Mouse (Mus musculus): ENCODE results near the gene Kncn. TPM values are rescaled to one million over a fixed set of nuclear protein-coding genes. Genes with fewer than 3 reads are reported as not detected.

The Kncn gene
- polyA plus RNA-seq, 1 experiment from 2014 or later, result not detected

DNA sequence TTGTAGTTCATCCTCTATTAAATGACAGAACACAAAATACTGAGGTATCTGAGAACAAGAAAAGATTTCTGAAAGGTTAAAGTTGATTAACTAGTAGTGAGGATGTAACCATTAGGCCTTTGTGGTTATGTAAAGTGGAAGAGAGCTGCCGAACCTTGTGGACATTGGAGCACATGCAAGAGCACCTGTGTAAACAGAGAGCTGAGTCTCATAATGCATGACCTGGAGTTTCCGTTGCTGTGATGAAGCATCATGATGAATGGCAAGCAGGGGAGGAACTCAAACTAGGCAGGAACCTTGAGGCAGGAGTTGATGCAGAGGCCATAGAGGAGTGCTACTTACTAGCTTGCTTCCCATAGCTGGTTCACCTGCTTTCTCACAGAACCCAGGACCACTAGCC, 33.6 kb upstream of the Kncn start:
- Histone ChIP-seq H3K9ac (no peak overlapping the region), H3K9me3 (no peaks in the 10 kb centered on the region), H3K4me1 (peaks cover 18% of the 10 kb centered on the region), H3K4me2 (no peak overlapping the region), H3K36me3 (peaks cover 44% of the 10 kb centered on the region), H3K27me3 (no peaks in the 10 kb centered on the region), H3K27ac (no peak overlapping the region), H3K4me3 (no peak overlapping the region)
- ATAC-seq (ENCODE audit: insufficient number of reproducible peaks, insufficient read depth, low FRiP score, low TSS enrichment, low read depth), result no peak
- 68% methylated on average over 2 of the region's 2 CpGs for WGBS

DNA sequence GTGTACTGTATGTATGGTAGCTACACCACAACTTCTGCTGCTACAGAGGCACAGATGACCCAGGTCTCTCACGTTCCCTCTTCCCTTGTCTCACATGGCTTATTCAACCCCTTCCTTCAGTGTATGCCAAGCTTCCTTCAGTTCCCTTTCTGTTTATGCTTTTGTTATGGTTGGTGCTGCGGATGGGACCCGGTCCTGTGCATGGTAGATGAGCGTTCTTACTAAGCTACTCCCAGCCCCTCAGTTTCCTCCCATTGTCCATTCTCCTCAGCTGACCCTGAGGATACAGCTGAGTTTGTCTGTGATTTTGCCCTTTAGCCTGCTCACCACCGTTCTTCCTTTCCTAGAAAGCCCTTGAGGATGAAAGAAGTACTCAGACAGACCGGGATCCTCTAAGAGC, 32.6 kb upstream of the Kncn start:
- no peaks in the 10 kb centered on the region for H3K27me3 ChIP-seq
- peaks cover 44% of the 10 kb centered on the region for H3K36me3 ChIP-seq
- no peak for ATAC-seq (ENCODE audit: insufficient number of reproducible peaks, insufficient read depth, low FRiP score, low TSS enrichment, low read depth)
- 79% methylated on average over 6 of the region's 6 CpGs for WGBS
- no peak overlapping the region for H3K4me2 ChIP-seq
- H3K4me1 ChIP-seq, result peaks cover 26% of the 10 kb centered on the region
- H3K9me3 ChIP-seq, result no peaks in the 10 kb centered on the region
- H3K4me3 ChIP-seq, result no peak overlapping the region
- H3K27ac ChIP-seq, result no peak overlapping the region
- H3K9ac ChIP-seq, result no peak overlapping the region

DNA sequence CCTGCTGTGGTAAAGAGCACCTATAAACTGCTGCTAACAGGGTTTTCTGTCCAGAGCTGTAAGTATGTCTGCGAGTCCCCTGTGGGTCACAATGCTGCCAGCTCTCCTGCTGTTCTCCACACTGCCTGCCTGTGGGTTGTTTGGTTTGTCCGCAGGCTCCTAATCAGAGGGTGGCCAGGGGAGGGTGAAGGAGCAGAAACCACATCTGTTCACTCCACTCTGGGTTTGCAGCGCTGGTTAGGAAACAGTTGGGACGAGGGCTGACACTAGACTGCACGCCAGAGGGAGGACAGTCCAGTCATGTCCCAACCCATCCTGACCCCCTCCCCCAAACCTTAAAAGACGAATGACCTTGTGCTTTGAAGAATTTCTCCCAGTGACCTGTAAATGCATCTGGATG, 29.1 kb upstream of the Kncn start:
- H3K4me1 ChIP-seq, result peaks cover 26% of the 10 kb centered on the region
- peak; percentile 30; the same call in 1 of the 2 replicates for ATAC-seq (ENCODE audit: insufficient number of reproducible peaks, insufficient read depth, low FRiP score, low TSS enrichment, low read depth)
- peaks cover 56% of the 10 kb centered on the region for H3K36me3 ChIP-seq
- no peaks in the 10 kb centered on the region for H3K9me3 ChIP-seq
- H3K9ac ChIP-seq, result peak overlapping the region; percentile 33; the same call in 1 of the 2 replicates
- H3K27ac ChIP-seq, result no peak overlapping the region; the same call in 1 of the 2 replicates
- H3K4me2 ChIP-seq, result no peak overlapping the region
- 43% methylated on average over 6 of the region's 6 CpGs for WGBS
- H3K27me3 ChIP-seq, result no peaks in the 10 kb centered on the region
- no peak overlapping the region for H3K4me3 ChIP-seq

DNA sequence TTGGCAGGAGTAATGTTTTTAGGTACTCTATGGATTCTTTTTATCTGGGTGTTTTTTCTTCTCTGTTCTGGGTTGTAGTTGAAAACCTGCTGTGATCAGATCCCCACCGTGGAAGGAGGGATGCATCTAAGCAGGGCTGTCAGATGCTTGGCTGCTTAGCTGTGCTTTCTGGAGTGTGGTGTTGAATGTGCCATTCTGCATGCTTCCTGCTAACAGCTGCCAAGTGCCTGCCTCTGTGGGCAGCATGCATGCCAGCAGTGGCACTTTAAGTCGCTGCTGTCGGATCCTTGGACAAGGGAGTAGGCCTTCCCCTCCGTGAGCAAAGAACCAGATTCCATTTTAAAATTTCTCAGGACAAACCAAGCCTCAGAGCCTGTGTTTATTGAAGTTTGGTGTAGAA, 28.6 kb upstream of the Kncn start:
- H3K36me3 ChIP-seq, result peaks cover 56% of the 10 kb centered on the region
- H3K9ac ChIP-seq, result no peak overlapping the region
- H3K27ac ChIP-seq, result no peak overlapping the region
- no peak overlapping the region for H3K4me3 ChIP-seq
- peaks cover 26% of the 10 kb centered on the region for H3K4me1 ChIP-seq
- no peak overlapping the region for H3K4me2 ChIP-seq
- 61% methylated on average over 4 of the region's 4 CpGs for WGBS
- H3K27me3 ChIP-seq, result no peaks in the 10 kb centered on the region
- no peaks in the 10 kb centered on the region for H3K9me3 ChIP-seq
- ATAC-seq (ENCODE audit: insufficient number of reproducible peaks, insufficient read depth, low FRiP score, low TSS enrichment, low read depth), result no peak

DNA sequence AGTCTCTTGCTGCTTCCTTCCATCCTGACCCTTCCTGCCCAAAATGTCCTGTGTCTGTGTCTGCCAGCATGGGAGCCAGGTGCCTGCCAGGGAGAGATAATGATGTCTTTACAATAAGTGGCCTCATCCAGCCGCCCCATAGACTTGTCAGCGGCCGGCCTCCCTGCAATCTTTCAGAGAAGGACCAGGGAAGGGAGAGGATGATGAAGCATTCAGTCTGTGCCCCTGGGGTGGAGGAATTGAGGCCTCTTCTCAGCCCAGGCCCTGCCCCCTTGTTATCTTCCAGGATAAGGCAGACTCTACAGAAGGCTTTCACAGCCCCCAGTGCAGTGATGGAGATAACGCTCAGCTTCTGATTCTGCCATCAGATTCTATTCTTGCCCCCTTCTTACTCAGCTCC, 27.9 kb upstream of the Kncn start:
- peaks cover 55% of the 10 kb centered on the region for H3K36me3 ChIP-seq
- H3K9ac ChIP-seq, result 0 out of 2 replicates have a peak overlapping the region, but pooled peaks have one; percentile 16
- H3K9me3 ChIP-seq, result no peaks in the 10 kb centered on the region
- peaks cover 26% of the 10 kb centered on the region for H3K4me1 ChIP-seq
- WGBS, result 65% methylated on average over 4 of the region's 4 CpGs
- no peaks in the 10 kb centered on the region for H3K27me3 ChIP-seq
- H3K4me3 ChIP-seq, result no peak overlapping the region
- H3K27ac ChIP-seq, result no peak overlapping the region
- ATAC-seq (ENCODE audit: insufficient number of reproducible peaks, insufficient read depth, low FRiP score, low TSS enrichment, low read depth), result no peak
- H3K4me2 ChIP-seq, result no peak overlapping the region

DNA sequence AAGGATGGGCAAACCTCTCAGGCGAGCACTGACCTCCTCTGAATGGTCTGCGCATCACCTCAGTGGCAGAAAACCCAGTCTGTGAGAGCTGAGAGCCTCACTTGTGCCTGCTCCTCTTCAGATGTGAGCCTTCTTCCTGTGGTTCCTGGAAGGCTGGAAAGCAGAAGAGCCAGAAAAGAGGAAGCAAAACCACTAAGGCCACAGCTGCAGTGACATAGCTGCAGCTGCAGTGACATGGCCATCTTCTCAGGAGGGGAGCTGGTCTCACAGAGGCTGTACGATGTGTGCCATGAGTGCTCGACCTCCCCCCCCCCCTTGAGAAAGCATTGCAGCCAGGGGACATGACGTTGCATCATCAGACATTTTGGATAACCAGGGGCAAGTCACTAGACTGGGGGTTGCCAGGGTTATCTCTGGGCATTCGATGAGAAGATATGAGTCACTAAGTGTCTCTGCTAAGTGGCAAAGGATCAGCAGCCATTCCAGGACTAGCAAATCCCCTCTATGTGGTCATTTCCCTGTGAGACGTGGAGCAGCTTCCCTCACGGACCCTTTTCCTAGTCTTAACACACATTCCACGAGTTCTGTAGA, 26.8 kb upstream of the Kncn start:
- Histone ChIP-seq H3K9me3 (no peaks in the 10 kb centered on the region), H3K36me3 (peaks cover 49% of the 10 kb centered on the region), H3K27ac (no peak overlapping the region), H3K4me2 (no peak overlapping the region), H3K9ac (no peak overlapping the region), H3K4me3 (no peak overlapping the region), H3K4me1 (peaks cover 26% of the 10 kb centered on the region), H3K27me3 (no peaks in the 10 kb centered on the region)
- 87% methylated on average over 9 of the region's 9 CpGs for WGBS
- ATAC-seq (ENCODE audit: insufficient number of reproducible peaks, insufficient read depth, low FRiP score, low TSS enrichment, low read depth), result no peak

DNA sequence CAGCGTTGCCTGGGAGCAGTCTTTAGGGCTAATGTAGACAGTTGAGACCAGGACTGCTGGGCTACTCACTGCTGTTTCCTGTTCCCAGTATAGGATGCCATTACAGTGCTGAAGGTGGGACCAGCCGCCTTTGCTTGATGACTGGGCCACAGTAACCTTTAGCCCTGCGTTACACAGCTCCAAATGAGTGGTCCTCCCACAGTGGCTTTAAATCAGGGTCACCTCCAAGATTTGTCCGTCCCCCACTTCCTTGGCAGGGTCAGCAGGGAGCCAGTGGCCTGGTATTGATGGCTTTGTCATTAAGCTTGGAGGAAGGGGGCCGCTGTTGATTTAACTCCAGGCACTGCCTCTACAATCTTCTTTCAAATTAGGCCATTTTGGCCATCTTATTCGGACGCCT, 20.8 kb upstream of the Kncn start:
- ATAC-seq (ENCODE audit: insufficient number of reproducible peaks, insufficient read depth, low FRiP score, low TSS enrichment, low read depth), result no peak
- H3K4me2 ChIP-seq, result no peak overlapping the region

DNA sequence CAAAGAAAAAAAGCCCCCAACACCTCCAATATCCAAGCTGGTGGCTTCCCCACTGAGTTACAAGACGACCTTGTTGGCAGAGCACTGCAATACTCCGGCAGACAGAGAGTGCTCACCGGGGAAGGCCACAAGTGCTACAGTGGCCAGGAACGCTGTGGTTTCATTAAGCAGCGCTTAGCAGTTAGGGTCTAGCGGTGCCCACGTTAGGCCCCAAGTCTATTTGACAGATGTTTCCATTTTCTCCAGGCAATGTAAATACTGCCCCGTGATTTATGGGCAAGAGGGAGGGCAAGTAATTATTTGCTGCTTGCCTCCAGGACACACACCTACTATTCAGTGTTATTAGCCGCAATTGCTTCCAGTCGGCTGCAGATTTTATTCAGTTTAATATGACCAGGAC, 20.3 kb upstream of the Kncn start:
- H3K9ac ChIP-seq, result no peak overlapping the region
- no peaks in the 10 kb centered on the region for H3K9me3 ChIP-seq
- peaks cover 4% of the 10 kb centered on the region; the same call in 1 of the 2 replicates for H3K27me3 ChIP-seq
- no peak overlapping the region for H3K4me2 ChIP-seq
- H3K27ac ChIP-seq, result no peak overlapping the region
- H3K4me3 ChIP-seq, result no peak overlapping the region
- ATAC-seq (ENCODE audit: insufficient number of reproducible peaks, insufficient read depth, low FRiP score, low TSS enrichment, low read depth), result no peak
- WGBS, result 42% methylated on average over 10 of the region's 10 CpGs
- H3K4me1 ChIP-seq, result no peaks in the 10 kb centered on the region
- peaks cover 52% of the 10 kb centered on the region for H3K36me3 ChIP-seq

More for the DNA sequence above, 20.8 kb upstream of the Kncn start:
- Histone ChIP-seq H3K4me3 (no peak overlapping the region), H3K9ac (no peak overlapping the region), H3K4me1 (no peaks in the 10 kb centered on the region), H3K9me3 (no peaks in the 10 kb centered on the region), H3K27ac (no peak overlapping the region), H3K27me3 (peaks cover 2% of the 10 kb centered on the region; the same call in 1 of the 2 replicates), H3K36me3 (peaks cover 55% of the 10 kb centered on the region)
- 74% methylated on average over 7 of the region's 7 CpGs for WGBS

DNA sequence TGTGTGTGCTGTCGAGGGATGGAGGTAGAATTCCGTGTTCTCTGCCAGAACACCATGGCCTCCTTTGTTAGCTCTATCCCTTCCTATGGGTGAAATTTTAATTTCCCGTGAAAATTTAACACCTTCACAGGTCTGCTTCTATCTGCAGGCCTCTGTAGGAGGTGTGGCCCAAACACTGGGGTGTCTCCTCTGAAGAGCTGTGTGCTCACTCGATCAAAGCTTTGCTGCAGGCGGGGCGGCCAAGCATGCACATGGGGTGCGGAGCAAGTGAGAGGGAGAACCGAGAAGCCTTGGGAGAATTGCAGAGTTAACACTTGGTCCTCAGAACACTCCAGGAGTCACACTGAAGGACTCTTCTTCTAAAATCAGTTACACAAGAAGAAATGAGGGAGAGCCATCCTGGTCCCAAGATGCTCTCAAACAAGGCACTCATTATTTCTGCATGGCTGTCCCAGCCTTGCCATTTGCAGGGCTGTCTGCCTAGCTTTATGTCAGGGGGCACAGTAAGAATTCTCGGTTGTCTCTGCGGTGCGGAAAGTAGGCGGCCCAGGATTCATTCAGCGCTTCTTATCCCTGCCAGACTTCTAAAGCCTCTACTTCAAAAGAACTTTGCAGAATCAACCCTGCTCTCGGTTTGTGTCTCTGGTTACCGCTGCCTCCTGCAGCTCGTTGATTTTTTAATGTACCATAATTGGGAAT, 14.5 kb upstream of the Kncn start:
- Histone ChIP-seq H3K9me3 (no peaks in the 10 kb centered on the region), H3K9ac (no peak overlapping the region), H3K4me1 (peaks cover 8% of the 10 kb centered on the region), H3K4me3 (no peak overlapping the region), H3K36me3 (peaks cover 39% of the 10 kb centered on the region), H3K4me2 (no peak overlapping the region), H3K27ac (no peak overlapping the region), H3K27me3 (peaks cover 7% of the 10 kb centered on the region)
- ATAC-seq (ENCODE audit: insufficient number of reproducible peaks, insufficient read depth, low FRiP score, low TSS enrichment, low read depth), result no peak
- 19% methylated on average over 16 of the region's 16 CpGs for WGBS

DNA sequence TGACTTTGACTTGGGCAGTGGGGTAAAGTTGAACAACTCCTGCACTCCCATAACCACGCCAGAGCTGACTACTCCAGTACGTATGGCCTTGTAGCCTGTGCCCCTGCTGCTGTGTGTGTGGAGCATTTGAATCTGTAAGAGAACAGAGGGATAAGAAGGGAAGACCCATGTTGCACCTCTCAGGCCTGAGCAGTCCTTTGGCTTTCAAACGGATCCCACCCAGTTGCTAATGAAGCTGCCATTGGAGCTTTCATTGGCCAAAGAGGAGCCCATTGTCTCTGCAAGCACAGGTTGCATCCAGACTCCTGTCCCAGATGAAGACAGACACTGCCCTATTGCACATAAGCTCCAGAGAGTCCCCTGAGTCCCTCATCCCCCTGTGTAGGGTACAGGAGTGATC, 11.0 kb upstream of the Kncn start:
- WGBS, result 78% methylated on average over 3 of the region's 3 CpGs
- Histone ChIP-seq H3K27me3 (peaks cover 18% of the 10 kb centered on the region), H3K9me3 (no peaks in the 10 kb centered on the region), H3K9ac (no peak overlapping the region), H3K4me1 (peaks cover 17% of the 10 kb centered on the region), H3K36me3 (peaks cover 30% of the 10 kb centered on the region), H3K27ac (no peak overlapping the region), H3K4me2 (no peak overlapping the region), H3K4me3 (no peak overlapping the region)
- no peak for ATAC-seq (ENCODE audit: insufficient number of reproducible peaks, insufficient read depth, low FRiP score, low TSS enrichment, low read depth)

DNA sequence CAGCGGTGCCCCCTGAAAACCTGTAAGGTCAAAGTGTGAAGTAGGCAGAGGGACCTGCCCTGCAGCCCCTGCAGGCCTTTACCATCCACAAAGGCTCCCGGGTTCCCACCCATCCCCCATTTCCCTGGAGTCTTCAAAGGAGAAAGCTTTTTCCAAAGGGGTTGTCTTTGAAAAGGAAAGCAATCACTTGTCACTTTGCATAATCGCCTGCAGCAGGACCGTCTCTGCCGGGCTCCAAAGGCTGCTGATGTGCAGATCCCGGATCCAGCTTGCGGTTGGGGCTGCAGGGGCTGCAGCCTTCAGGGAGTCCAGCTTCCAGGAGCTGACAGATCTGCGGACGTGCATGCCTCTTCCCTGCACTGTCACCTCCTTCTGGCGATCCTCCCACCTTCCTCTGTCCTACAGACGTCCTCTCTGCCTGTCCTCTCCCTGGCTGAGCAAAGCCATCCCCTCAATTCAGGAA, 6.0 kb upstream of the Kncn start:
- Histone ChIP-seq H3K27me3 (peaks cover 14% of the 10 kb centered on the region), H3K4me3 (no peak overlapping the region), H3K9me3 (no peaks in the 10 kb centered on the region), H3K36me3 (peaks cover 19% of the 10 kb centered on the region), H3K4me1 (peaks cover 11% of the 10 kb centered on the region), H3K27ac (no peak overlapping the region), H3K4me2 (no peak overlapping the region), H3K9ac (no peak overlapping the region)
- WGBS, result 5% methylated on average over 11 of the region's 11 CpGs
- ATAC-seq (ENCODE audit: insufficient number of reproducible peaks, insufficient read depth, low FRiP score, low TSS enrichment, low read depth), result no peak

DNA sequence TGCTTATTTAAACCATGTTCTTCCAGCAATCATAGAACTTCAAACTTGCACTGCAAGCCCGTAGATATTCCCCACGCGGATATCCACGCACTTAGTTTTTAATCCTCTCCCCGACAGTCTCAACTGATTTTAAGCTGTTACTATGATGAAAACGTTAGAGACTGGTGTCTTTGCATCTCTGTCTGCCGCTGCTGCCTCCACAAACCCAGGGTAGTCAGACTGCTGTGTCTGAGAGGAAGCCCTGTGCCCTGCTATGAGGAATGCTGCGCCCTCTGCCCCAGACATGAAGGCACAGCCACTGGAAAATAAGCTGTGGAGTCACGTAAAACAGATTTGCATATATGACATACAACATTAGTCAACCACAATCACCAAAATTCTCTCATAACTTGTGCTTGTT, 5.4 kb upstream of the Kncn start:
- no peak overlapping the region for H3K27ac ChIP-seq
- no peaks in the 10 kb centered on the region for H3K9me3 ChIP-seq
- H3K9ac ChIP-seq, result no peak overlapping the region
- H3K4me1 ChIP-seq, result peaks cover 11% of the 10 kb centered on the region
- WGBS, result 46% methylated on average over 9 of the region's 9 CpGs
- H3K4me3 ChIP-seq, result no peak overlapping the region
- H3K36me3 ChIP-seq, result peaks cover 15% of the 10 kb centered on the region
- no peak for ATAC-seq (ENCODE audit: insufficient number of reproducible peaks, insufficient read depth, low FRiP score, low TSS enrichment, low read depth)
- peaks cover 14% of the 10 kb centered on the region for H3K27me3 ChIP-seq
- no peak overlapping the region for H3K4me2 ChIP-seq

All from embryonic facial prominence, embryonic 13.5 days (tissue).